Mouse (Mus musculus): ENCODE measurements around the gene Polr2i.
"Not testable (repeated sequence)": the region's sequence is repeated elsewhere in the genome, so short reads cannot be mapped to it uniquely, and the experiment has no call there.

Polr2i gene

DNA sequence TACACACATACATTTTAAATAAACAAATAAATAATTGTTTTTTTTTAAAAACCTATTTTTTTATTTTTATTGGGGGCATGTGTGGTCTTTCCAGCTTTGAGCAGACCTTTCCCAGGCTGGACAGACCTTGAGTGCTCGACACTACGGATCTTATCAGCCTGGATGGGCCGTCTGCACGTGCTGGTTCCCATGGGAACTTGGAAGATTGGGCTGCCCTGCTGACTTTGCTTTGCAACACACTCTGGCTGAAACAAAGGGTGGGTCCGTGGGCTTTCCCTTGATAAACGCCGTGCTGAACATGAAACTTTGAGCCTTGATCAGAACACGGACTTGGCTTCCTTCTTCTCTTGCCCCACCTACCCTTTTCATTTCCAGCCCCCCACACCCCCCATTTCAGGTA lies 27.4 kb upstream of the Polr2i start:
- peak; percentile 78 for DNase-seq (ENCODE audit: low spot score)

DNA sequence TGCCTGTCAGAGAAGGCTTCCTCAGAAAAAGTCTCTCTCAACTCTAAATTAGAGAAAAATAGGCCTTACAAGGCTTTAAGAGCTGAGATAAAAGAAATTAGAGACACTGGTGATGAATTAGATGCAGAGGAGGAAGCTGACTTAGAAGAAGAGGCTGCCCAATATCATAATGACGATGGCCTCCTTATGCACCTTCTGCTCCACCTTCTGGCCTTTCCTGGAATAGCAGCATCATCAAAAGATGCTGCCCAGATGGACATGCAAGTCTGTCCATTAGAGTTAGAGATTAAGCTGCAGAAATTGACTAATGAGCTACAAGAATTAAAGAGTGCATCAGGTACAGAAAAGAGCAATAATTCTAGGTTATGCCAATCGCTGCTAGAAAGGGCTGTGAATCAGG lies 26.4 kb upstream of the Polr2i start:
- no peak for DNase-seq (ENCODE audit: low spot score)

DNA sequence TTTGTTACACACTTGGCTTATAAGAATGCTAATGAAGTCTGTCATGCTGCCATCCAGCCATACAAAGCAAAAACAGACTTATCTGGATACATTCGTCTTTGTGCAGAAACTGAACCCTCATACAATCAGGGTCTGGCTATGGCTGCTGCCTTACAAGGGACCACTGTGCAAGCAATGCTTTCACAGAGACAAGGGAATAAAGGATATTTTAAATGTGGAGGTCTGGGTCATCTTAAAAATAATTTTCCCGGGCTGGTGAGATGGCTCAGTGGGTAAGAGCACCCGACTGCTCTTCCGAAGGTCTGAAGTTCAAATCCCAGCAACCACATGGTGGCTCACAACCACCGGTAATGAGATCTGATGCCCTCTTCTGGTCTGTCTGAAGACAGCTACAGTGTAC lies 25.4 kb upstream of the Polr2i start:
- DNase-seq (ENCODE audit: low spot score) = not testable (repeated sequence)

DNA sequence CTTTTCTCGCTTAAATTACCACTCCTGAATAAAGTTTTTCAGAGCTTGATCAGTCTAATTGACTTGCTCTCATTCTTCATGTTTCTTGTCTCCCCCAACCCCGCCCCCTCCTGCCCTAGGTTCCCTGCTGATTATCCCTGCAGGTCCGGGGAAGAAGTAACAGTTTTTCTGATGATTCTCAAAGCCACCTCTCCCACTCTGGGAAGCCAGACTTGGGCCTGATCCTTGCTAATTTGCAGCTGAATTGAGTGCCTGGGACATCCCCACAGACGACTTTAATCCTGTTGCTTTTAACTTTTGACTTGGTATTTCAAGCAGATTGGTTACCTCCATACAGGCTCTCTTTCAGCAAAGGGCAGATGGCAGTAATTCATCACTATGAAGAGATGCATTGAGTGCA lies 20.7 kb upstream of the Polr2i start:
- no peak for DNase-seq (ENCODE audit: low spot score)

DNA sequence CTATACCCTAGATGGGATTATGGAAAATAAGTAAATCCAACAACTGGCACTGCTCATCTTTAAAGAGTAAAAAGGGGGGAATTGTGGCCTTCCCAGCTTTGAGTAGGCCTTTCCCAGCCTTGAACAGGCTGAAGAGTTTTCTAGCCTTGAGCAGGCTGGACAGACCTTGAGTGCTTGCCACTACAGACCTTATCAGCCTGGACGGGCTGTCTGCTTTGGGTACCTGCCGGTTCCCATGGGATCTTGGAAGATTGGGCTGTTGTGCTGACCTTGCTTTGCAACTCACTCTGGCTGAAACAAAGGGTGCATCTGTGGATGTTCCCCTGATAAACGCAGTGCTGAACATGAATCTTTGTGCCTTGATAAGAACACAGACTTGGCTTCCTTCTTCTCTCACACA lies 17.9 kb upstream of the Polr2i start:
- peak; percentile 77 for DNase-seq (ENCODE audit: low spot score)

DNA sequence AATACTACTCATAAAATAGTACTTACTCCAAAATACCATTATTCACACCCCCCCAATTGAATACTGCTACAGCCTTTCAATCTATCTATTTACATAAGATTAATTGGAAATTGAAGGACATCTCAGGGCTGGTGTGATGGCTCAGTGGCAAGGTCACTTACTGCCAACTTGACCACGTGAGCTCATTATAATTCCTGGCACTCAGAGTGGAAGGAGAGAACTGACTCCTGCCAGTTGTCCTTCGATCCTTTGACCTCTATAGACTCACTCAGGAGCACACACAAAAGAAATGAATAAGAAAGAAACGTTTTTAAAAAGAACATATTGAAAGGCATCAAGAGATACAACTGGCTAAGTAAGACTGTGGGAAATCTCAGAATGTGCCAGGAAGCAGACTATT lies 15.9 kb upstream of the Polr2i start:
- DNase-seq (ENCODE audit: low spot score) = no peak

DNA sequence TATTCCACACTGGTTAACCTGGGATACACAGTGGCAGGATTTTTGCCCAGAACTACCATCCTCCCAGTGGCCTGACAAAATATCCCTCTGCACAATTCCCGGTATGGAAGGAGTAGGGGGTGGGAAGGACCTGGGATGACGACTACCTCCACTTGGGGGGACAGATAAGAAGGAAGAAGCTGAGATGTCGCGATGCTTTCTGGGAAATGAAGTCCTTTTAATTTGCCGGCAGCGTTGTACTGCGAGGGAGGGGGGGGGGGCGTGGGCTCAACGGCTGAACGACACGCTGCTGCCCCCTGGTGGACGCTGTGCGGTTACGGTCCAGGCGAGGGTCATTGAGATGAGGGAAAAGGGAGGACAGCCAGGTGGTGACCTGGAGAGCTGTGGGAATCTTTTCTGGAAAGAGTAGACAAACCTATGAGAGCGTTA lies 15.0 kb upstream of the Polr2i start:
- no peak for DNase-seq (ENCODE audit: low spot score)

DNA sequence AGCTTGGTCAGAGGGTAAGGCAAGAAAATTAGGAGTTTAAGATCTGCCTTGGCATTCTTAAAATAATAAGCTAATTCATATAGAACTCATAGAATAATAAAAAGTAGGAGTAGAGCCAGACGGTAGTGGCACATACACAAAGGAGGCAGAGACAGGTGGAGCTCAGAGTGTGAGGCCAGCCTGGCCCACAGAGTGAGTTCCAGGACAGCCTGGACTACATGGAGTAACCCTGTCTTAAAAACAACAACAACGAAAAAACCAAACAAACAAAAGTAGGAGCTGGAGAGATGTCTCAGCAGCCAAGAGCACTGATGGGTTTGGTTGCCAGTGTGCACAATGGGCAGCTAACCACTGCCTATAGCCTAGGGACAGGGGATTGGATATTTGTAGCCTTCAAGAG lies 14.5 kb upstream of the Polr2i start:
- no peak for DNase-seq (ENCODE audit: low spot score)

DNA sequence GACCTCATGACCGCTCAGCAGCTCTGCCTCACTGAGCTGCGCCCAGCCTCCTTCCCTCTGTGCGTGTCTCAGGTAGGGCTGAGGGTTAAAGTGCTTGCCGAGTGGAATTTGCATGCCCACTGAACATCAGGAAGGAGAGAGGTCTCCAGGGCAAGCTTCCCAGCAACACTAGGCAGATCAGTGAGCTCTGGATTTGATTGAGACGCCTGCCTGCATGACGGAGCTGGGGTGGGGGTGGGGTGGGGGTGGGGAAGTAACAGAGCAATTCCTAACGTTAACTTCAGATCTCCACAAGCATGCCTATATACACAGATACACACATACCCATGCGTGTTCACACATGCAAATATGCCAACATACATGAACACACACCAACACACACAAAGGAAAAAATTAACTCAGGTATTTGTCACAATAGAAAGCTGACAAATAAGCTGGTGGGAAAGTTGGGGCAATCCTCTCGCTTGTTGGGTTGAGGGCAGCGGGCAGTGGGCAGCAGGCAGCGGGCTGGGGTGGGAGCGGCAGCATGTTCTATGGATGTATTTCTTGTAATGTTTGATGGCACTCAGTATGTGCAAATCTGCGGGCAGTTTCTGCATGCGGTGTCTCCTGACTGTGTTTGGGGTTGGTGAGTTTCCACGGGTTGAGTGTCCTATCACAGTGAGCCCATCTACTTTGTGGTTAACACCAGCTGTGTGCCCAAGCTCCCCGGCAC lies 12.3 kb upstream of the Polr2i start:
- no peak for DNase-seq (ENCODE audit: low spot score)

DNA sequence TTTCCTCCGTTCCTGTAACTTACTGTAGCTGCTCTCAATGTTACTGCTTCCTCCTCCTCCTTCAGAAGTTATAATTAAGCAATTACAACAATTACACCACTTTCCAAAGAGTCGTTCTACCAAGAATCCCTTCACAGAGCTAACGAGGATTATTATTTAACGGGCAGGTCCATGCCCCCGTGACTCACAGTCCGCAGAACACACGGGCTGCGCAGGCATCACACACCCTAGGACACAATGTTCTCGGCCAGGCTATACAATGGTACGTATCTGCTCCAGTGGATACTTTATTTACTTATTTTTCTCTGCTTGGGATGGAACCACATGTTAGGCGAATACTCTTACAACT lies 11.8 kb upstream of the Polr2i start:
- no peak for DNase-seq (ENCODE audit: low spot score)

DNA sequence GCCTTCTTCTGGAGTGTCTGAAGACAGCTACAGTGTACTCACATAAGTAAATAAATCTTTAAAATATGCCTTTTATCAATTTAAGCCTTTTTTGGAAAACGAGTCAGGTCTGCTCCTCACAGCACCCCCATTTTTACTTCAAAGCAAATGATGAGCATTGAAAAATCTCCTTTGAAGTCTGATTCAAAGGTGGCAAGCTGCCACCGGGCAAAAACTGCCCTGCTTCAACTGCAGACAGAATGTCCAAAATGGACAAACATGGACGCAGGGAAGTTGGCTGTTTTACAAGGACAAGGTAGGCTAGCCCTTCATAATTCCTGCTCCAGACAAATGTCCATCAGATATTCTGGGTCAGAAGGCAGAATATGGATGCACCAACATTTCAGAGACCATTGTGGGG lies 10.3 kb upstream of the Polr2i start:
- no peak for DNase-seq (ENCODE audit: low spot score)

DNA sequence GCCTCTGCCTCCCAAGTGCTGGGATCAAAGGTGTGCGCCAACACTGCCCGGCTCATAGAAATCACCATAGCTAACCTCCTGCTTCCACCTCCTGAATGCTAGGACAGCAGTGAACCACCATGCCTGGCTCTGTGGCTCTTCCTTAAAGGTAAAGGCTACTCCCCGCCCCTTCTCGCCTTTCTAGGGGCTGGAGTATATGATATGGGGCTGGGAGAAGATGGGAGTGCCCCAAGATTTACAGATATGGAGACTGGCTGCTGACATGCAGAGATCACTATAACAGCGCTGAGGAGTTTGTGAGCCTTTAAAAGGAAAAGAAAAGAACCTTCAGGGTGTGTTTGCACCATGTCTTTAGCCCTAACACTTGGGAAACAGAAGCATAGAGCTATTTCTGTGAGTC lies 9.5 kb upstream of the Polr2i start:
- DNase-seq (ENCODE audit: low spot score) = no peak

DNA sequence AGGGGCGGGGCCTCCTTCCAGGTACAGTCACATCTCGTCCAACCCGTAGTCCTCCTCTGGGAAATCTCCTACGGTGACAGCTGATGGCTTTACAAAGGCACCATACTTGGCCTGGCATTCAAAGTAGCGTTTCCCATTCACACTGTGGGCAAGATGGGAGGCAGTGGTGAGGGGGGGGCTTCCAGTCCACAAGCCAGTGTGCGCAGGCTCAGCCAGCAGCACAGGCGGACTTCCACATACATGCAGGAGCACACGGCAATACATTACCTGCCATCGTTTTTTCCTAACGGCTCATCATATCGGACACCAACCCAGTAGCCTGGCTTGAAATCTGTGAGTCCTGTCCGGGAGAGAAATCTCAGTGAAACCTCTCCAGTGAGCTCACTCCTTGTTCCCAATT lies 7.5 kb upstream of the Polr2i start:
- no peak for DNase-seq (ENCODE audit: low spot score)

DNA sequence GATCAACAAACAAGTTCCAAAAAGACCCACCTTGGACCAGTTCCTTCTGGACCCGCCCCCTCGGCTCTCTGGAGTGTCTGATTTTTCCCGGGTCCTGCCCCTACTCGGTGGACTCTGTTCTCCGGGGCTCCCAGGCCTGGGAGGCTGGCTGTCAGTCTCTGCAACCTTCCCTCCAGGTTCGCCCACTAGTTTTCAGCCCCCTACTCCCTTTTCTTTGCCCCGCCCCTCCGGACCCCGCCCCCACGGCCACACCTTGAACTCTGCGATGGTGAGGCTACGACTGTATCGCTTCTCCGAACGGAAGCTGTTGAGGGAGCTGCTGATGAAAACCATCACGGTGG lies 450 bp upstream of the Polr2i start:
- no peak for DNase-seq (ENCODE audit: low spot score)

DNA sequence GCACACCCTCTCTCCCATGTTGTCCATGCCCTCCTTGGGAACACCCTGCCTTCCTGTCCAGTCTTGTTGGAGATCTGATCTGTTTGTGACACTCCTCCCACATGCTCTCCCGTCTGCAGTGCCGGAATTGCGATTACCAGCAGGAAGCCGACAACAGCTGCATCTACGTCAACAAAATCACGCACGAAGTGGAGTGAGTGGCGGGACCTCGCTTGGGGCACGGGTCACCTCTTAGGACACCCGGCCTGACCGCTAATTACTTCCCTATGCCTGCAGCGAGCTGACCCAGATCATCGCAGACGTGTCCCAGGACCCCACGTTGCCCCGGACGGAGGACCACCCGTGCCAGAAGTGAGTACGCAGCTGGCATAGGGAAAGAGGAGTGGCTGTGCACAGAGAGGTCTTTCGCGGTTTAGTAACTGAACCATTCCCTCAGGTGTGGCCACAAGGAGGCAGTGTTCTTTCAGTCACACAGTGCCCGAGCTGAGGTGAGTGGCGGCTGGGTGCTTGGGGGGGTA lies 942 bp downstream of the Polr2i start:
- peak; percentile 53 for DNase-seq (ENCODE audit: low spot score)

DNA sequence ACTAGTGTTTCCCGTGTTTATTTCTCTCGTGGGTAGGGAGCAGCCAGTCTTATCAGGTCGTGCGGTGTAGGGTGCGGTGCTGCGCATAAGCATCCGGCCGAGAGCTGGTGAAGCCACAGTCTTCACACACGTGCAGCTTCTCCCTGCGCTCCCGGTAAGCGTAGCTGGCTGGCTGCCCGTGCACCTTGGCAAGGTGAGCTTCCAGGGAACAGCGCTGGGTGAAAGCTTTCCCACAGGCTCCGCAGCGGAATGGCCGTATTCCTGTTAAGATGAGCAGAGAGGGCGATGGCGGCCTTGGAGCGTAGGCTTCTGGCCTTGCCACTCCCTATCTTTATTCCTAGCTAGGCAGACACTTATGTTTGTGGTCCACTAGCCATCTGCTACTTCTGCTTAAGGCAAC lies 1.6 kb downstream of the Polr2i start:
- DNase-seq (ENCODE audit: low spot score) = no peak

DNA sequence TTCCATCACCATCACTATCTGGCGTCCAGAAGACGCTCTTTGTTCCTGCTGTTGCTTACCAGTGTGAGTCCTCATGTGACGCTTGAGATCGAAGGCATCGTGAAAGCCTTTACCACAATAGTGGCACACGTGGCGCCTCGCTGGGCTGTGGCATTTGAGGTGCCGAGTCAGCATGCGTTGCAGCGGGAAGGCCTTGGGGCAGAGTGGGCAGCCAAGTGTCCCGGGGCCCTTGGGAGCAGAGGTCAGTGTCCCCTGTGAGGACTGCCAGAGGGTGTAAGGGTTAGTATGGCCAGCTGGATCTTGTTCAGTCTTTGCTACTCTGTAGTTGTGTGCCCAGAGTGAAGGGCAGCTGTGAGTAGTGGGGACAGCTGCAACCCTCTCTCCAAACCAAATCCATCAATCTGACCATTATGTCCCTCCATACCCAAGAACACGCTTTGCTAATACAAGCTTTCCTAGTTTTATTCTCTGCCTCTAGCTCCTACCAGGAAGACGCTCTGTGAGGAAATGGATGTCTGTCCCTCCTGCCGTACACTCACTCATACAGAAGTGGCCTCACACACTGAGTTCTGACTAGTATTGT lies 2.6 kb downstream of the Polr2i start:
- no peak for DNase-seq (ENCODE audit: low spot score)

DNA sequence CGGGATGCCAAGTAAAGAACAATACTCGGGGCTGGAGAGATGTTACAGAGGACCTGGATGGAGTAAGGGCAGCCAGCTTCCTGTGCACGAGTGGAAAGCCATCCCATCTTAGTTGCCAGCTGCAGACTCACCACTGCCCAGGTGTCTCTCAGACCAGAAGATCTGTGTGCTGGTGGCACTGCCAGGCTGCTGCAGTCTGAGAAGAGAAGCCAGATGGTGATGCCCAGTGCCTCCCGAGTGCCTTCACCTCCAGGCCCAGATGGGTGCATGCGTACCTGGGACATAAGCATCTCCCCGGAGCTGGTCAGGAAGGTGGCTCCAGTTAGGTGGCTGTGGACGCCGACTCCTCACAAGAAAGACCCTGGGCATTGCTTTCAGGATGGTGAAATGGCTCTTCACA lies 3.3 kb downstream of the Polr2i start:
- no peak for DNase-seq (ENCODE audit: low spot score)

DNA sequence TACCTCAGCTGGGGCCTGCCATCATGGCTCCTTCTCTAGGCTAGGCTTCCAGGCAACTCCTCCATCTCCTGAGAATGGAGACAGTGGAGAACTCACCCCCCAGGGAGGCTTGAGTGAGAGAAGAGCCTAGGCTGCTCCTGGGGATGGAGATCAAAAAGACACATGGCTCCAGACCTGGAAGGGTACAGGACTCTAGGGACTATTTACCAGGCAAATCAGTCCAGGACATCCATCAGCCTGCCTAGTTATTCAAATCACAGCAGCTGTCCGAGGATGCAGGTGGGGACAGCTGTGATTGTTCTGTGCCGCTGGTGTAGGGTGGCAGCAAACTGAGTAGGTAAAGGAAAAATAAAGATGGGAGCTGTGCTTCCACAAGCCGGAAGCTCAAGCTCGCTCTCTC lies 3.9 kb downstream of the Polr2i start, which contains the start of gene Ovol3:
Gene Ovol3, minus strand, starts transcription at position 101 of the 400 bp plus-strand sequence.
- DNase-seq (ENCODE audit: low spot score) = no peak

DNA sequence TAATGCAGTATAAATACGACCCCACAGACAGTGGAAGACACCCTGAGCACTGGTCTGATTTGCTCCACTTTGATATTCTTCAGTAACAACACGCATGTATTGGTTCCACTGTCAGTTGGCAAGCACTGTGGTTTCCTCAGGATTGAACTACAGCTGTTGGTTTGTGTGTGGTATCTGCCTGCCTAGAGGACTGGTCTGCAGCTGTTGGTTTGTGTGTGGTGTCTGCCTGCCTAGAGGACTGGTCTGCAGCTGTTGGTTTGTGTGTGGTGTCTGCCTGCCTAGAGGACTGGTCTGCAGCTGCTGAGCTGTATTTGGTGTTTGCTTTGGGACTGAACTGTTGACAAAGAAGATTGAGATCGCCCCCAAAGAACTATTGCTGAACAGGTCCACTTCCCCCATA lies 5.6 kb downstream of the Polr2i start:
- not testable (repeated sequence) for DNase-seq (ENCODE audit: low spot score)

DNA sequence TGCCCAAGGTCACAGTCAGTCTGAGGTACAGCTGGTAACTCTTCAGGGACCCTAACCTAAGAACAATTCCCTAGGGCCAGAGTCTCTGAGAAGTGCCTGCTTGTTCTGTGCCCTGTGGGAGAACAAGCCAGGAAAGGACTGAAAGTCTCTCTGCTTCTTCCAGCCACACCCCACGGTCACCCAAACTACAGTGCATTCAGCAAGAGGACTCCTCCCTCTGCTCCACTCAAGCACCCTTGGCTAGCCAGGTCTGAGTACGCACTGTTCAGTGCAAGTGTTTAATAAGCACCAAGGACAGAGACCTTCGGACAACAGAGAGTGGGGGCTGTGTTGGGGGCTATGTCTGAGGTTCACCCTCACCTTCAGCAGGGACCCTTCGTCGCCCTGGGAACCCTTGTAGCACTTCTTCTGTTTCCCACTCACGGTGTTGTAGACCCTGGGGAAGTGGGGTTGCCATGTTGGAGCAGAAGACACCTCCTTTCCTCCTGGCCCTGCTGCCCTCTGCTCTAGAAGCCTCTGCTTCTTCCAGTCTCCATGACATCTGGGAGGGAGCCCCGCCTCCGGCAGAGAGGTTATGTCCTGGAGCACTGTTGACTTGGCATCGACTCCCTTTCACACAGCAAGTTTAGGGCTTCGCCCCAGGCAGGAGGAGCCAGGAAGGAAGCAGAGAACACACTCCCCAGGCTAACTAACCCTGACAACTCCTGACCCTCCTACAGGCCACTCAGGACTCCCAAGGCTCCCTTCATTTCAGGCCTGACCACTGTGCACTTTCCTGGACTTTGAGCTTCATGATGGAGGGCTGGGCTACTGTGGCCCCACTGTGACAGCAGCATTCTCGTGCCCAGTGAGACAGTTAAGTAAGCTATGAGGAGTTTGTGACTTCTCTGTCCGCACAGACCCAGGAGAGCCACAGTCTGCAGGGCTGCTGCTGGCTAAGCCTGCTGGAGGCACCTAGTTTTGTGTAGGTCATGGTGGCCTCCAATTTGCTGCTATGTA lies 20.5 kb downstream of the Polr2i start:
- DNase-seq (ENCODE audit: low spot score) = peak; percentile 53

DNA sequence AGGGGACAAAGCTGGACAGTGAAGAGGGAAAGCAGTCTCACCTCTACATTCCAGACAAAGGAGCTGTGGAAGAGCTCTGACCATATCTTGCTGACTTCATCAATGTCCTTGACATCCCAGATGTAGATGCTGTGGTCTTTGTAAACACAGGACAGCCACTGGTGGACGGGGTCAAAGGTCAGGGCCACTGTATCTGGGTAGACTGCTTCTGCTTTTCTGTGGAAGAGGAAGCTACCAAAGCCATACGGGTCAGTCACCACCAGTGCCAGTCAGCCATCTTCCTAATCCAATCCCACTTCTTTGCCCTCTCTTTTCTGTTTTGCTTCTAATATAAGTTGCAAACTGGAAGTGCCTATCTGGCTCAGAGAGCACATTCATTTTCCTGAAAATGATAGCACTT lies 33.3 kb downstream of the Polr2i start:
- DNase-seq (ENCODE audit: low spot score) = peak; percentile 28

DNA sequence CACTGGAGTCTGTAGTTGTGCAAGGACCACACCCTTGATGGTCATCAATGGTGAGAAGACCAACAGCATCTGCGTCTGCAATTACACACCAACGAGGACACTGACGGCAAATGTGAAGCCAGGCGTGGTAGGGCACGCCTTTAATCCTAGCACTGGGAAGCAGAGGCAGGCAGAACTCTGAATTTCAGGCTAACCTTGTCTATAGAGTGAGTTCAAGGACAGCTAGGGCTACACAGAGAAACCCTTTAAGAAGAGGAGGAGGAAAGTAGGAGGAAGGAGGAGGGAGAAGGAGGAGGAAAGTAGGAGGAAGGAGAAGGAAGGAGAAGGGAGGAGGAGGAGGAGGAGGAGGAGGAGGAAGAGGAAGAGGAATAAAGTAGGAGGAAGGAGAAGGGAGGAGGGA lies 33.8 kb downstream of the Polr2i start:
- DNase-seq (ENCODE audit: low spot score) = no peak

All from ovary, adult 18-20 months (tissue).